Mouse (Mus musculus) lung, postnatal 0 days (tissue): ENCODE results near the gene Wfdc21. TPM values are rescaled to one million over a fixed set of nuclear protein-coding genes. Genes with fewer than 3 reads are reported as not detected.

Experiments used
- ATAC-seq: fragments of 200-750 bp; cut with Nextera tagmentation; 2 replicates; pipeline ENCODE4 v1.8.0; 2017; ENCODE audit warnings: moderate library complexity
- DNase-seq: peaks from one replicate; pipeline ENCODE4 v3.0.0-alpha.2; 2016; ENCODE audit warnings: low spot score
- H3K27ac ChIP-seq: fragments of 300-500 bp; sonication (generic); 2 replicates; pipeline ENCODE4 v1.5.1; 2014; ENCODE audit warnings: antibody characterized with exemption, mild to moderate bottlenecking, low read length, mixed read lengths
- H3K27me3 ChIP-seq: fragments of 300-500 bp; sonication (generic); replicated peaks from 2 replicates; pipeline ENCODE4 v1.6.1; 2014; ENCODE audit warnings: low read length, mixed read lengths; ENCODE audit not compliant: insufficient read depth
- H3K36me3 ChIP-seq: fragments of 300-500 bp; sonication (generic); 2 replicates; pipeline ENCODE4 v1.6.1; 2014; ENCODE audit warnings: low read length, mixed read lengths; ENCODE audit not compliant: insufficient read depth
- H3K4me1 ChIP-seq: fragments of 300-500 bp; sonication (generic); 2 replicates; pipeline ENCODE4 v1.6.1; 2014; ENCODE audit warnings: antibody characterized with exemption, low read depth, low read length, mixed read lengths; ENCODE audit not compliant: insufficient read depth
- H3K4me2 ChIP-seq: fragments of 300-500 bp; sonication (generic); replicated peaks from 2 replicates; pipeline ENCODE4 v1.6.1; 2014; ENCODE audit warnings: low read depth, mild to moderate bottlenecking, low read length, moderate library complexity, mixed read lengths
- H3K4me3 ChIP-seq: fragments of 300-500 bp; sonication (generic); 2 replicates; pipeline ENCODE4 v1.5.1; 2014; ENCODE audit warnings: low read depth, low read length
- H3K9ac ChIP-seq: fragments of 300-500 bp; sonication (generic); replicated peaks from 2 replicates; pipeline ENCODE4 v1.6.1; 2014; ENCODE audit warnings: low read depth, mild to moderate bottlenecking
- H3K9me3 ChIP-seq: fragments of 300-500 bp; sonication (generic); 2 replicates; pipeline ENCODE4 v1.6.1; 2016; ENCODE audit warnings: low read length, mixed read lengths
- CTCF ChIP-seq: IDR thresholded peaks from 2 replicates; pipeline ENCODE4 v1.5.1; 2016; ENCODE audit warnings: antibody characterized with exemption, mild to moderate bottlenecking
- EP300 ChIP-seq: IDR thresholded peaks from 2 replicates; pipeline ENCODE4 v1.6.1; 2016; ENCODE audit warnings: antibody characterized with exemption, mild to moderate bottlenecking, control low read depth
- WGBS: fragments of 180-500 bp; shearing (Covaris S2); extraction: QIAGEN DNeasy Blood & Tissue Kit; methylation state at CpG from one replicate; pipeline ENCODE4 v1.1.7; 2014; 5-methylcytosine and 5-hydroxymethylcytosine counted together
- polyA plus RNA-seq: library from polyadenylated mRNA; unstranded; fragments of >200 nt; fragmentation: Nextera tagmentation; extraction: Ambion mirVana; gene quantifications from 2 replicates; pipeline ENCODE4 v1.2.1, GENCODE M21; 2015

The Wfdc21 gene
- polyA plus RNA-seq, 1 experiment from 2014 or later: 13.8 TPM

GRCm38 (mm10) chr11:83783931-83784600, 37.3 kb downstream of the Wfdc21 start:
- DNase-seq: no peak
- no peak for TF ChIP-seq EP300
- TF ChIP-seq CTCF: no peak

GRCm38 (mm10) chr11:83784661-83785060, 37.9 kb downstream of the Wfdc21 start:
- H3K4me1 ChIP-seq: peaks cover 11% of the 10 kb centered on the region; the same call in 1 of the 2 replicates
- H3K9ac ChIP-seq: no peak overlapping the region
- TF ChIP-seq EP300 (no peak), CTCF (peak; percentile 32; the same call in 1 of the 2 replicates)
- no peak for DNase-seq
- H3K36me3 ChIP-seq: peaks cover 21% of the 10 kb centered on the region
- no peak overlapping the region for H3K27ac ChIP-seq
- H3K27me3 ChIP-seq: no peaks in the 10 kb centered on the region
- no peaks in the 10 kb centered on the region for H3K9me3 ChIP-seq
- ATAC-seq: no peak
- no peak overlapping the region for H3K4me3 ChIP-seq
- H3K4me2 ChIP-seq: no peak overlapping the region
- WGBS: 73% methylated on average over 2 of the region's 2 CpGs

More at GRCm38 (mm10) chr11:83783931-83784600, 37.3 kb downstream of the Wfdc21 start:
- no peak for ATAC-seq
- H3K9ac ChIP-seq: no peak overlapping the region
- no peak overlapping the region for H3K27ac ChIP-seq
- WGBS: 79% methylated on average over 14 of the region's 14 CpGs
- no peak overlapping the region for H3K4me3 ChIP-seq
- H3K9me3 ChIP-seq: no peaks in the 10 kb centered on the region
- H3K36me3 ChIP-seq: peaks cover 25% of the 10 kb centered on the region
- peaks cover 7% of the 10 kb centered on the region; the same call in 1 of the 2 replicates for H3K4me1 ChIP-seq
- H3K4me2 ChIP-seq: no peak overlapping the region
- H3K27me3 ChIP-seq: no peaks in the 10 kb centered on the region

- Histone ChIP-seq H3K4me2 (no peak overlapping the region), H3K9ac (no peak overlapping the region), H3K4me1 (peaks cover 11% of the 10 kb centered on the region; the same call in 1 of the 2 replicates), H3K27ac (no peak overlapping the region), H3K4me3 (no peak overlapping the region), H3K9me3 (no peaks in the 10 kb centered on the region), H3K27me3 (no peaks in the 10 kb centered on the region), H3K36me3 (peaks cover 15% of the 10 kb centered on the region; the same call in 1 of the 2 replicates)
- peak; percentile 38 for ATAC-seq
- DNase-seq: peak; percentile 73
- WGBS: 4% methylated on average over 2 of the region's 2 CpGs
- TF ChIP-seq CTCF: peak; percentile 90
- no peak for TF ChIP-seq EP300
Observed at GRCm38 (mm10) chr11:83785366-83785765, 38.6 kb downstream of the Wfdc21 start.

- H3K27ac ChIP-seq: peak overlapping the region; percentile 43; the same call in 1 of the 2 replicates
Observed at GRCm38 (mm10) chr11:83786835-83787234, 40.1 kb downstream of the Wfdc21 start.

GRCm38 (mm10) chr11:83787401-83788021, 40.8 kb downstream of the Wfdc21 start:
- no peak for DNase-seq
- TF ChIP-seq EP300 (no peak), CTCF (peak; percentile 37)
- H3K4me3 ChIP-seq: no peak overlapping the region
- H3K9ac ChIP-seq: no peak overlapping the region
- peaks cover 11% of the 10 kb centered on the region; the same call in 1 of the 2 replicates for H3K4me1 ChIP-seq
- H3K27ac ChIP-seq: peak overlapping the region; percentile 43; the same call in 1 of the 2 replicates
- H3K36me3 ChIP-seq: no peaks in the 10 kb centered on the region
- no peak for ATAC-seq
- H3K4me2 ChIP-seq: no peak overlapping the region
- H3K9me3 ChIP-seq: no peaks in the 10 kb centered on the region
- H3K27me3 ChIP-seq: no peaks in the 10 kb centered on the region
- 77% methylated on average over 15 of the region's 15 CpGs for WGBS

More at GRCm38 (mm10) chr11:83786835-83787234, 40.1 kb downstream of the Wfdc21 start:
- no peak overlapping the region for H3K9ac ChIP-seq
- no peaks in the 10 kb centered on the region for H3K27me3 ChIP-seq
- no peak for TF ChIP-seq CTCF
- TF ChIP-seq EP300: no peak
- ATAC-seq: peak; percentile 74
- peaks cover under 1% of the 10 kb centered on the region; the same call in 1 of the 2 replicates for H3K36me3 ChIP-seq
- 43% methylated on average over 4 of the region's 4 CpGs for WGBS
- peaks cover 11% of the 10 kb centered on the region; the same call in 1 of the 2 replicates for H3K4me1 ChIP-seq
- H3K4me2 ChIP-seq: no peak overlapping the region
- H3K4me3 ChIP-seq: no peak overlapping the region
- H3K9me3 ChIP-seq: no peaks in the 10 kb centered on the region
- DNase-seq: peak; percentile 78

GRCm38 (mm10) chr11:83788331-83788730, 41.6 kb downstream of the Wfdc21 start:
- no peak overlapping the region for H3K27ac ChIP-seq
- 76% methylated on average over 8 of the region's 8 CpGs for WGBS
- no peaks in the 10 kb centered on the region for H3K27me3 ChIP-seq

More at GRCm38 (mm10) chr11:83788331-83788730, 41.6 kb downstream of the Wfdc21 start:
- Histone ChIP-seq H3K4me3 (no peak overlapping the region), H3K36me3 (no peaks in the 10 kb centered on the region), H3K9me3 (no peaks in the 10 kb centered on the region), H3K9ac (no peak overlapping the region), H3K4me1 (peaks cover 11% of the 10 kb centered on the region; the same call in 1 of the 2 replicates), H3K4me2 (no peak overlapping the region)
- ATAC-seq (no peak), DNase-seq (no peak)
- TF ChIP-seq EP300 (no peak), CTCF (no peak)
